Mouse (Mus musculus) lung, postnatal 0 days (tissue): ENCODE measurements around the gene Fam98c.

ENCODE experiments used
- CTCF ChIP-seq: IDR thresholded peaks from 2 replicates; pipeline ENCODE4 v1.5.1; 2016; ENCODE audit warnings: antibody characterized with exemption, mild to moderate bottlenecking
- EP300 ChIP-seq: IDR thresholded peaks from 2 replicates; pipeline ENCODE4 v1.6.1; 2016; ENCODE audit warnings: antibody characterized with exemption, mild to moderate bottlenecking, control low read depth

DNA sequence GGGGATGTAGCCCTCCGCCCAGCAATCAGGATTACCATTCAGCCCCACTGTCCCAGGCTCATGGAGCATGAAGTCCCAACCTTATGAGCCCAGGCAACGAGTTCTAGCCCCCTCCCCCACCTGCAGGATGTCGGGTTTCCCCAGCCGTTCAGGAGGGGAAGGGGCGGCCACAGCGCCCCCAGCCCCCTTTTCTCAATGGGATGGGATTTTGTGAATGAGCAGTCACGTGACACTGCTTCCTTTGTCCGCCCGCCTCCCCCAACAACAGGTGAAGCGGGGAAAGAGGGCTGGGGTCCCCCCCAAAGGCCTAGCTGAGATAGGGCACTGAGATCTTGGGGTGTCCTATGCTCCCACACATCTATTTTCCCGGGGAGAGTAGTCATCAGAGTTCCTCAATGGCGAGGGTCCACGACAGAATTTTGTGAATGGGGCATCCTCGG lies 12.8 kb upstream of the Fam98c start:
- TF ChIP-seq CTCF (no peak), EP300 (no peak)
